Mouse (Mus musculus) lung, embryonic 15.5 days (tissue): ENCODE results near the gene Nepro. TPM values are rescaled to one million over a fixed set of nuclear protein-coding genes. Genes with fewer than 3 reads are reported as not detected.

Experiments
- ATAC-seq: fragments of 200-750 bp; cut with Nextera tagmentation; 2 replicates; pipeline ENCODE4 v1.8.0; 2017; ENCODE audit warnings: moderate number of reproducible peaks, borderline replicate concordance; ENCODE audit not compliant: low FRiP score, low TSS enrichment; ENCODE audit errors: extremely low read depth
- H3K27ac ChIP-seq: fragments of 300-500 bp; sonication (generic); 2 replicates; pipeline ENCODE4 v1.5.1; 2015; ENCODE audit warnings: moderate library complexity, mild to moderate bottlenecking, inconsistent platforms
- H3K27me3 ChIP-seq: fragments of 300-500 bp; sonication (generic); 2 replicates; pipeline ENCODE4 v1.6.1; 2015; ENCODE audit warnings: inconsistent platforms
- H3K36me3 ChIP-seq: fragments of 300-500 bp; sonication (generic); 2 replicates; pipeline ENCODE4 v1.6.1; 2015; ENCODE audit warnings: inconsistent platforms
- H3K4me1 ChIP-seq: fragments of 300-500 bp; sonication (generic); 2 replicates; pipeline ENCODE4 v1.6.1; 2015; ENCODE audit warnings: inconsistent platforms
- H3K4me2 ChIP-seq: fragments of 300-500 bp; sonication (generic); 2 replicates; pipeline ENCODE4 v1.6.1; 2015; ENCODE audit warnings: inconsistent platforms, mild to moderate bottlenecking, moderate library complexity
- H3K4me3 ChIP-seq: fragments of 300-500 bp; sonication (generic); 2 replicates; pipeline ENCODE4 v1.5.1; 2015; ENCODE audit warnings: mild to moderate bottlenecking, inconsistent platforms
- H3K9ac ChIP-seq: fragments of 300-500 bp; sonication (generic); 2 replicates; pipeline ENCODE4 v1.6.1; 2015; ENCODE audit warnings: inconsistent platforms
- H3K9me3 ChIP-seq: fragments of 300-500 bp; sonication (generic); 2 replicates; pipeline ENCODE4 v1.6.1; 2016; ENCODE audit warnings: inconsistent platforms
- WGBS: fragments of 180-500 bp; shearing (Covaris S2); methylation state at CpG from one replicate; pipeline ENCODE4 v1.1.7; 2015; 5-methylcytosine and 5-hydroxymethylcytosine counted together
- polyA plus RNA-seq: library from polyadenylated mRNA; unstranded; fragments of >200 nt; fragmentation: Nextera tagmentation; extraction: Ambion mirVana; gene quantifications from 2 replicates; pipeline ENCODE4 v1.2.1, GENCODE M21; 2015

Gene Nepro
- polyA plus RNA-seq, result 9.5 and 9.8 TPM in 2 replicates

DNA sequence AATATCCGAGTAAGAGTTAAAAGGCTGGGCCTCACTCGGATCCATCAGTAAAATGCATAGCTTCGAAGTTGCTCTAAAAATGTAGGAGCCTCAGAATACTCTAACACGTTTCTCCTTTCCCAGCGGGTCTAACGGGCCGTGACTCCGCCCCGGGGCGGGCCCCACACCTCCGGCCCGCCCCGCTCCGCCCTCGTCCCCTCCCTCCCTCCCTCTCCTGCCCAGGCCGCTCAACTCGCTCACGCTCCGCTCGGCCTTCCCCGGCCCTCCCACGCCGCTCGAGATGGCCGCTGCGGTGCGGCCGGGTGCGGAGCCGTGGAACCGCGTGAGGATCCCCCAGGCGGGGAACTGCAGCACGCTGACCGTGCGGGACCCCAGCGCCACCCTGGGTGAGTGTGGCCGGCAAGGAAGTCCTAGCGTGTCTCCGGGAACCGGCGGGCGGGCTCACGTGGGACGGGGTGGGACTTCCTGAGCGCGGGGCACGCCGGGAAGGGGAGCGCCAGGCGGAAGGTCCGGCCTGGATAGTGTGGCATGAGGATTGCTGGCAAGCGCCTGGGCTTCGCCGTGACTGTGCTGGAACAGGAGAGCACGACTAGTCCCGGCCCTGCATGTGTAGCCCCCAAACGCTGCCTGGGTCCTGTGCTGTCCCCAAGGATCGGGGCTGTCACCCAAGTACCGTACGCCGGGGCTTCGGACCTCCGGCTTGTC, at the start of gene Nepro:
Gene Nepro, plus strand, starts transcription at position 219 of the 705 bp plus-strand sequence.
- H3K27ac ChIP-seq, result peak within 1 kb of the TSS; percentile 95
- H3K9ac ChIP-seq, result peak within 1 kb of the TSS; percentile 87
- no peaks in the 10 kb centered on the region for H3K27me3 ChIP-seq
- WGBS, result 1% methylated on average over 57 of the region's 64 CpGs
- H3K9me3 ChIP-seq, result no peaks in the 10 kb centered on the region
- peaks cover 29% of the 10 kb centered on the region for H3K4me1 ChIP-seq
- H3K4me2 ChIP-seq, result peak within 1 kb of the TSS; percentile 70
- peak within 1 kb of the TSS; percentile 90 for H3K4me3 ChIP-seq
- H3K36me3 ChIP-seq, result peaks cover 11% of the 10 kb centered on the region
- ATAC-seq, result peak; percentile 96

DNA sequence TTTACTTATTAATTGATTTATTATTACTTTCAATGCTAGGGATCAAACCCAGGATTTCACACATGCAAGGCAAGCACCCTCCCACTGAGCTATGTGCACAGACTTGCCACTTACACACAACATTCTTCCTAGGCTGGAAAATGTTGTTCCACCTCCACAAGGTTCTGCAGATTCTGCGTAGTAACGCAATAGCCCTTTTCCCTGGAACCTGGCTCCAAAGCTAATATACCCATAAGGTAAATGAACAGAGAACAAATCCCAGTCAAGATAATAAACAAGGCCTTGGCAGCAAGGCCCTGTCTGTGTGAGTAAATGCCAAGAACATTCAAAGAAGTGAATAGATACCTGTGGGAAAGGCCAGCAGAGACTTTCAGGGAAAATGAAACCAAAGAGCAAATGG, 47.7 kb upstream of the Nepro start:
- H3K27me3 ChIP-seq, result no peaks in the 10 kb centered on the region
- no peaks in the 10 kb centered on the region for H3K9me3 ChIP-seq
- no peak overlapping the region for H3K9ac ChIP-seq
- no peaks in the 10 kb centered on the region for H3K36me3 ChIP-seq
- no peak overlapping the region for H3K4me3 ChIP-seq
- H3K4me1 ChIP-seq, result peaks cover 26% of the 10 kb centered on the region
- no peak overlapping the region for H3K27ac ChIP-seq
- H3K4me2 ChIP-seq, result no peak overlapping the region
- ATAC-seq, result no peak
- 84% methylated on average over 2 of the region's 2 CpGs for WGBS

DNA sequence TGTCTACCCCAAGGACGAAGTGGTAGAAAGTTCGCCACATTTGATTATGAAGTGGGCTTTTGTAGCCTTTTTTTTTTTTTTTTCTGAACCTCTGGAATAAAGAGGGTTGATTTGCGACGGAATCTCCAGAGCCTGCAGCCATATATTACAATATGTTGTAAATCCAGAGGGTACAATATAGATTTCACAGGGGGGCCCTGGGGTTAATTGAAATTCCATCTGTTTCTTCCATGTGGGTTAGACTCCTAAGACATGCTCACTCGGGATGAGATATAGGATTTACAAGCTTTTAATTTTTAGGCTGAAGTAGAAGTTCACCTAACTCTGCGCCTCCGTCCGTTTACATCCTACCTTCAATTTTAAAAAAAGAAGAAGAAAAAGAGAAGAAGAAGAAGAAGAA, 45.0 kb upstream of the Nepro start:
- no peak overlapping the region for H3K4me3 ChIP-seq
- ATAC-seq, result no peak
- H3K4me1 ChIP-seq, result peaks cover 14% of the 10 kb centered on the region
- H3K9ac ChIP-seq, result no peak overlapping the region
- H3K4me2 ChIP-seq, result no peak overlapping the region
- 80% methylated on average over 8 of the region's 8 CpGs for whole genome bisulfite sequencing
- no peaks in the 10 kb centered on the region for H3K9me3 ChIP-seq
- no peak overlapping the region for H3K27ac ChIP-seq
- H3K27me3 ChIP-seq, result no peaks in the 10 kb centered on the region
- no peaks in the 10 kb centered on the region for H3K36me3 ChIP-seq

DNA sequence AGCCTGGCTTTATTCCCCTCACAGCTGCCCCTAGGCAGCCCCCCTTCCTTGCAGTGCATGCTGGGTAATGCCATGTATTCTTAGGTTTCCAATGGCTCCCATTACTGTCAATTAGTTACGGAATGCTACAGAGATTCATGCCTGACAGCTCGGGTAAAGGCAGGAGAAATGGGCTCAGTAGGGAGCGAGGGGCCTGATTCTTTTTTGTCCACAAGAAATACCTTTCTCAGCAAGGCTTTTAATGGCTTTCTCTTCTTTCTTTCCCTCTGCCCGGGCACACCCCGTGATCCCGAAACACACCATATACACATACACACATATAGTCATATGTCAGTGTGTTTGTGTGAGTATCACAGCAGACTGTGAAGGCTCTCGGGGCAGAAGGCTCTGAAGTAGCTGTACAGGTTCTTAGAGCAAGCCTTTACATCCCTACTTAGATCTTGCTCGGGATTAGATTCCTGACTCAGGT, 44.6 kb upstream of the Nepro start:
- no peak overlapping the region for H3K9ac ChIP-seq
- no peaks in the 10 kb centered on the region for H3K27me3 ChIP-seq
- 73% methylated on average over 8 of the region's 8 CpGs for WGBS
- peaks cover 14% of the 10 kb centered on the region for H3K4me1 ChIP-seq
- no peak overlapping the region for H3K4me3 ChIP-seq
- no peaks in the 10 kb centered on the region for H3K9me3 ChIP-seq
- no peak overlapping the region for H3K27ac ChIP-seq
- H3K36me3 ChIP-seq, result no peaks in the 10 kb centered on the region
- no peak for ATAC-seq
- H3K4me2 ChIP-seq, result no peak overlapping the region

DNA sequence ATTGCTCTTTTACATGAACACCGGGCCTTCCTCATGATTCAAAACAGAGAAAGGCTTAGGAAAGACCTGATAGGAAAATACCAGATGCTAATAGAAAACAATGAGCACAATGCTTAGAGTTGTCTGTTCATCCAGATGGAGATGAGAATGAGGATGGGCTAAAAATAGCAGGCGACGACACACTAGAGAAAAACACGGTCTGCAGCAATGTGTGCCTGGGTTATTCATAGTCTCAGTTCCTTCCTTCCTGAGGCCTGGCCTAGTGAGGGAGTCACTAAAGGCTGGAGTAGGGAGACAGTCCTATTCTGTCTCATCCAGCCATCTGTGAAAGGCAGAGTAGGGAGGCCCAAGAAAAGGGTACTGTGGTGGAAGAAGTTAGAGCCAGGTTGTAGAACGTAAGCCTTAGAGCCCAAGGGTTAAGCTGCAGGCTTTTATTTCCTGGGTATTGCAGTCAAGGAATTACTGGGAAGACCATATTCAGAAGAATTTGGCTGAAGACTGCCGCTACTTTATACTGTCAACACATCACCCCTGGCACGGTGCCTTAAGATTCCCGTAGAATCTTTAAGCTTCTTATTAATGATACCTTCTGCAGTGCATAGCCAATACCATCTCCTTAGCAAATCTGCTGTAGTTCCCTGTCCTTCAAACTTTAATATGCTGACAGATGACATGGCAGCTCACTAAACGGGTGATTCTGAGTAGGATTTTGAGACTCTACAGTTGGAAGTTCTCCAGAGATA, 43.2 kb upstream of the Nepro start:
- H3K9ac ChIP-seq, result no peak overlapping the region
- ATAC-seq, result peak; percentile 81
- H3K4me2 ChIP-seq, result no peak overlapping the region; the same call in 1 of the 2 replicates
- H3K9me3 ChIP-seq, result no peaks in the 10 kb centered on the region
- no peak overlapping the region for H3K4me3 ChIP-seq
- no peaks in the 10 kb centered on the region for H3K36me3 ChIP-seq
- peak overlapping the region; percentile 43 for H3K27ac ChIP-seq
- no peaks in the 10 kb centered on the region for H3K27me3 ChIP-seq
- WGBS, result 29% methylated on average over 9 of the region's 9 CpGs
- peaks cover 14% of the 10 kb centered on the region for H3K4me1 ChIP-seq

DNA sequence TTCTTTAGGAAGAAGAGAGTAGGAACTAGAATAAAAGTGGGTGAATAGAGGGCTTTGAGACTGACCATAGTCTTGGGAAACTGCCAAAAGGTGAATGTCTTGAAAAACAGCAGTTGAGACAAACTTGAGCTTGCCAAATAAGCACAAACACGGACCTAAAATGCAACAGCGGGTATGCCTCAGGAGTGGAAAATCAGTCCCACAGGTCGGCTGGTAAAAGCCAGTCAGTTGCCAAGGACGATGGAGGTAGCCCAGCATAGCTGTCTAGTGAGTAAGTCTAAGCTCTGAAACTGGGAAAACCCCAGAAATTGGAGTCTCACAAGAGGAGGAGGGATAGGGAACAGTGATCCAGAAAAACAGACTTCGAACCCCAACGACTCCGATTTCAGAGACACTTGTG, 39.5 kb upstream of the Nepro start:
- H3K27ac ChIP-seq, result no peak overlapping the region
- H3K36me3 ChIP-seq, result no peaks in the 10 kb centered on the region
- no peaks in the 10 kb centered on the region for H3K27me3 ChIP-seq
- no peaks in the 10 kb centered on the region for H3K9me3 ChIP-seq
- no peak overlapping the region for H3K4me2 ChIP-seq
- no peak overlapping the region for H3K9ac ChIP-seq
- no peak overlapping the region for H3K4me3 ChIP-seq
- WGBS, result 70% methylated on average over 7 of the region's 7 CpGs
- no peak for ATAC-seq
- H3K4me1 ChIP-seq, result peaks cover 33% of the 10 kb centered on the region

DNA sequence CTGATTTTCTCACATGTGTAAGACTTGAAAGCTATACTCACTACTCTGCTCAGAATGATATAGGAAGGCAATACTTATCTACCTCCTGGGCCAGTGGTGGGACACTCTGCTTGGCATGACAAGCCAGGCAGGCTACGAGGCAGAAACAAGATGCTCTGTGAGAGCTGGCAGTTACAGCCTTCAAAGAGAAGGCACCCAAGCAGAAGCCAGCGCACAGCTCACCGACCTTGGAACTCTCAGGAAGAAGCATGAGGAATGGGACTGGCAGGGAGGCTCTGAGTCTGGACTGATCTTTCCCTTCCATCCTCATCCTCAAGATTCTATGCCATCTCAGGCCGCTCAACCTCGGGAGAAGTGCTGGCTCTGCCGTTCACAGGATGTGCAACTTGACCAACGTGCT, 38.7 kb upstream of the Nepro start:
- Histone ChIP-seq H3K27ac (no peak overlapping the region), H3K9me3 (no peaks in the 10 kb centered on the region), H3K4me2 (no peak overlapping the region), H3K36me3 (no peaks in the 10 kb centered on the region), H3K27me3 (no peaks in the 10 kb centered on the region), H3K9ac (no peak overlapping the region), H3K4me3 (no peak overlapping the region), H3K4me1 (peaks cover 29% of the 10 kb centered on the region)
- no peak for ATAC-seq
- WGBS, result 80% methylated on average over 7 of the region's 7 CpGs

DNA sequence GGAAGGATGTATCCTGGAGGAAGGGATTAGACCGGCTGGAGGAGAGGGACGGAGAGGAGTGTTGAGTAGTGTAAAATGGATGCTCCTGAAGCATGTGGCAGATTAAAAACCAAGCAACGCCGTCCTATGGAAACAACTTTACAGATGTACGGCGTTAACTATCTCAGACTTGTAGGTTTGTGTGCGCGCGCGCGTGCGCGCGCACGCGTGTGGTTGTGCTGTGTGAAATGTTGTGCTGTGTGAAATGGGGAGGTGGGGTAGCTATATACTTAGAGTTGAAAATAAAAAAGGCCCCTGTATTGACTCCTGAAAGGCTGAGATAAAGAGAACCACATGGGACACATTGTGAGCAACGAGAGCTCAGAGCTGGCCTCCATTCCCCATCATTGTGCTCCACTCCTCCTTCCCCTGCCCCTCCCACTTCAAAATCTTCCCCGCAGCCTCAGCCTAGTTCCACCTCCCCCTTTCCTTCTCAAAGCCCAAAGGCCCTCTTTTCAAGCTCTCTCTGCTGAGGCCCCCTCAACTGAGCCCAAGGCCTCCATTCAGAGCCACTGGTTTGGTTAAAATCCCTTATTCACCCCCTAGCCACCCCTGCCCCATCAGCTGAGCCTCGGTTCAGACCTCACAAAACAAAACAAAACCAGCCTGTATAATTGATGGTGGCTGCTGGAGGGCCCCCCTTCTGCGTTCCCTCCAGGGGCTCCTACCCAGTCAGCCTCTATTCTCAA, 36.9 kb upstream of the Nepro start:
- H3K27ac ChIP-seq, result no peak overlapping the region

DNA sequence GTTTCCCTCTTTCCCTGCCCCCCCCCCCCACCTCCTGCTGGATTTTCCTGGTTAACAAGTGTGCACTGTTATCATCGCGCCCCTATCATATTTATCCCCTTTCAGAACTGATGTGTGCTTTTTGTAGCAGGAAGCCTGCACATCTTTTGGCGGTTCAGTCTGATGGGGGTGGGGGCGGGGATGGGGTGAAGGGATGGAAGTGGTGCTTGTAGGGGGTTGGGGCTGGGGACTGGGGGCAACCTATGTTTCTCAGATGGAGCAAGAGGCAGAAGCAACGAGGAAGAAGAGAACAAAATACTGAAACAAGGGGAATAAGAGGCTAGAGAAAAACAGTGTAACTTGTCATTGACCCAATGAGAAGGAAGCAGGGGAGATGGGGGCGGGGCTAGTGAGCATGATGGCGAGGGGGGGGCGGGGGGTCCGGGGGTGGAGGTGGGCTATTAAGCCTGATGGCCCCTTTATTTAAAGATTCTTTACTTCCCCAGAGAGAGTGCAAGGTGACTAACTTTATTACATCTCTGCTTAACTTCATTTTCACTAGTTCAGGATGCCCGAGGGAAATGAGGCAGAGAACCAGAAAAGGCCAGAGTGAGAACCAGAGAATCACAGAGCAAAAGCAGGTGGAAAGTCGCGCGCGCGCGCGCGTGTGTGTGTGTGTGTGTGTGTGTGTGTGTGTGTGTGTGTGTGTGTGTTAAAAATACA, 36.2 kb upstream of the Nepro start:
- Histone ChIP-seq H3K9ac (no peak overlapping the region), H3K4me1 (peaks cover 32% of the 10 kb centered on the region), H3K9me3 (no peaks in the 10 kb centered on the region), H3K27me3 (no peaks in the 10 kb centered on the region), H3K4me3 (no peak overlapping the region), H3K4me2 (peak overlapping the region; percentile 26), H3K27ac (no peak overlapping the region), H3K36me3 (no peaks in the 10 kb centered on the region)
- 8% methylated on average over 18 of the region's 18 CpGs for WGBS
- ATAC-seq, result no peak

More for the DNA sequence above, 36.9 kb upstream of the Nepro start:
- ATAC-seq, result no peak
- H3K4me2 ChIP-seq, result peak overlapping the region; percentile 26
- H3K4me1 ChIP-seq, result peaks cover 31% of the 10 kb centered on the region
- no peak overlapping the region for H3K4me3 ChIP-seq
- H3K9ac ChIP-seq, result no peak overlapping the region
- H3K27me3 ChIP-seq, result no peaks in the 10 kb centered on the region
- no peaks in the 10 kb centered on the region for H3K9me3 ChIP-seq
- H3K36me3 ChIP-seq, result no peaks in the 10 kb centered on the region
- WGBS, result 64% methylated on average over 20 of the region's 20 CpGs

DNA sequence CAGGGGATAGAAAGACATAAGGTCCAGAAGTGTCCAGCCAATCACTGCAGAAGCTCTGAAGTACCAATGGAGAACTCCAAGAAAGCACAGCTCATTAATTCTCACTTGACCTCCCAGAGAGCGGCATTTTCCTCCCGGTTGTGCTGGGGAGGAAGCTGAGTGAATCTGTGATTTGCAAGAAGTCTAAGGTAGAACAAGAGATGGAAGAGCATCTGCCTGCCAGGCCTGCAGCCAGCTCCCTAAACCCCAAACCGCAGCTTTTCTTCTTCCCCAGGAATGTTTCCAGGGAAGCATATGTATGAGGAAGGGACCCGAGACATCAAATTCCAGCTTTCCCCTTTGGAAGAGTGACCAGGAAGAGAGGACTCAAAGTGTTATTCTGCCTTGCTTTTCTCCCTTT, 35.6 kb upstream of the Nepro start:
- 11% methylated on average over 4 of the region's 4 CpGs for whole genome bisulfite sequencing
- Histone ChIP-seq H3K9me3 (no peaks in the 10 kb centered on the region), H3K27me3 (no peaks in the 10 kb centered on the region), H3K4me1 (peaks cover 32% of the 10 kb centered on the region), H3K4me2 (peak overlapping the region; percentile 26; the same call in 1 of the 2 replicates), H3K27ac (peak overlapping the region; percentile 59; the same call in 1 of the 2 replicates), H3K9ac (no peak overlapping the region), H3K36me3 (no peaks in the 10 kb centered on the region), H3K4me3 (no peak overlapping the region)
- ATAC-seq, result no peak

DNA sequence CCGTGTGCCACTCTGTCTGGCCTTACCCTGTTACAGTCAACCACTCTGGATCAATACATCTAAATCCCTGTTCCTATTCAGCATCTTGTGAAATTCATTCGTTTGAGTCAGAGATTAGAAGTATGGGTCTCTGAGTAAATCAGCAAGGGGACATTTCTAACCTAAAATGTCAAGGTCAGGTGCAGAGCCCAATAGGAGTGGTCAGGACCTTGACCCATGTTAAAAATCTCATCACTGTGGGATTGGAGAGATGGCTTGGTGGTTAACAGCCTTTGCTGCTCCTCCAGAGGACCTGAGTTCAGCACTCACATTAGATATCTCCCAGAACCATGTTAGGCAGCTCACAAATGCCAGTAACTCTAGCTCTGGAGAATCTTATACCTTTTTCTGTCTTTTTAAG, 33.6 kb upstream of the Nepro start:
- no peak overlapping the region for H3K27ac ChIP-seq
- H3K4me2 ChIP-seq, result no peak overlapping the region
- H3K27me3 ChIP-seq, result no peaks in the 10 kb centered on the region
- no peak overlapping the region for H3K9ac ChIP-seq
- H3K9me3 ChIP-seq, result no peaks in the 10 kb centered on the region
- H3K36me3 ChIP-seq, result no peaks in the 10 kb centered on the region
- H3K4me1 ChIP-seq, result peaks cover 32% of the 10 kb centered on the region
- ATAC-seq, result no peak
- WGBS, result 71% methylated on average over 2 of the region's 2 CpGs
- H3K4me3 ChIP-seq, result no peak overlapping the region
